Mouse (Mus musculus) left cerebral cortex, adult 11 months (tissue): ENCODE results near the gene Glce.

Experiments used
- DNase-seq: peaks from one replicate; pipeline ENCODE4 v3.0.0; 2022; ENCODE audit warnings: low spot score

Glce gene

DNA sequence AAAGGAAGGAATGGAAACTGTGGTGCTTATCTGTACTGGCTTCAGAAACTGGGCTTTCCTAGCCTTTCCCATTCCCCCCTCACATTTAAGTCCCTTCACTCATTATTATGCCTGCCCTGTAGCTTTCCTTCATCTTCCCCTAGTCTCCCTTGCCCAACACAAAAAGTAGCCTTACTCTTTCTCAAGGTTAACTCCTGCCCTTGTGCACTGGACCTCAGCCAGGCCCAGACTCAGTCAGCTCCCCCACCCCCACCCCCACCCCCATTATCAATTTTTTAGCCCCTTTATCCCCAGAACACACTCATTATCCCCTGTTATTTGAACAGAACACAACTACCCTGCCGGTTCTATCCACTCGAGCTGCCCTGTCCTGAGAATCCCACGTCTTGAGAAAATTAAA lies 1.0 kb upstream of the Glce start:
- no peak for DNase-seq

DNA sequence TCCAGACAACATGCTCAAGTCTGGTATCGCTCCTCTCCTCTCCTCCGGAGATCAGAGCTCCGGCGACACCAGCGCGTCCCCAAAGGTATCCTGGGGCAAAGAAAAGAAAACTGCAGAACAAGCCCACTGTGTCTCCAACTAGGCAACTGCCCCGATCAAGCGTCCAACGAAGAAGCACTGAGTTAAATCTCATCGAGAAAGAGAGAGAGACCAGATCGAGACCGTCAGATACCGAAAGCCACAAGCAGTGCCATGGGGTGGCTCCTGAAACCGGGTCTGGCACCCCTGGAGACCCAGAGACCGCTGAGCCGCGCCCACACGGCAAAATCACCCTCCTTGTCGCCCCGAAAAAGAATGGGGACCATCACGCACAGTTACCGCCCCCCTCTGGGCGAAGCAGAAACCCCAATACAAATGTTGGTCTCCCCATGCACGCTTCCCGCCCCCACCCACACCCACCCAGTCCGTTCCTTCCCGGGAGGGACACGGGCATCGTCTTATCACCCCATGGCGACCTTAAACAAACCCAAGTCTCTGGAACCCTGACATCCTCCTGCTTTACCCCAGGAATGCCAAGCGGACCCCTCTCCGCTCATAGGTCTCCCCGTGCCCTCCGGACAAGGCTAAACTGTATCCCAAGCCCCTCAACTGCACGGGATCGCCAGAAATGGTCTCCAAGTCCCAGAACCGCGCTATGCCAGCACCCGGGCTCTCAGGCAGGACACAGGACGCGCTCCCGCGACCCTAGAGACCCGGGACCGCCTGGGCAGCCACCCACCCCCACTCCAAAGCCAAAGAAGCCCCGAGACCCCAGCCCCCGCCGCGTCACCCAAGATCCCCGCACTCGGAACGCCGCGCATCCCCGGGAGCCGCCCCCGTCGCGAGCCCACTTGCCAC lies 656 bp downstream of the Glce start:
- no peak for DNase-seq

DNA sequence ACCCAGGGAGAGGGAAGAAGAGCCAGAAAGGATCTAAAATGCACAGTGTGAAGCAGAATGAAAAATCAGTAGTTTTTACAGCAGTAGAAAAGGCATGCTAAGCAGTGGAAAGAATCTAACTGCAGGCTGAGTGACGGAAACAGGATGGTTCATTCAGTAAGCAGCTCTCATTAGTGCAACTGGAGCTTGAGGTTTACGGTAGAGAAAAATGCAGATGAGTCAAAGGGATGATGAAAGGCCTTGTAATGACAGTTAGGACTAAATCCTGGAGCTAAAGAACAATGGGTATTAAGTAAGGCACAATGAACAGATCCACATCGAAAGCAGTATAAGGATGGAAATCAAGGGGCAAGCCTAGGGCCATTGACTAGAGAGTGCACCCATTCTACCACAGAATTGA lies 3.7 kb downstream of the Glce start:
- DNase-seq, result no peak

DNA sequence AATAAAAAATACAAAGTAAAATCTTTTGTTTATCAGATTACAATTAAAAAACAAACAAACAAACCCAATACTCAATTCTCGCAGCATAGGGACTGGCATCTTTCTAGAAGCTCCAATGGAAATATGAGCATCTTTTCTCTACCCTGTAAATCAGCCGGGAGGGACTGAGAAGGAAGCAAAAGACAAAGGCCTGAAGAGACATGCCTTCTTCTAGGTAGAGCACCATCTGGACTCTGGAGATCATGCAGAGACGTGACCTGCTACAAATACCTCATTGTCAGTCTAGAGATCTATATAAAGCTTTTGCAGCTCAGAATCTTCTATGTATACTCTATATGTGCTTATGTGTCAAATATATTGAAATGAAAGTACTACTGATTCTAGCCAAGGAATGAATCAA lies 6.6 kb downstream of the Glce start:
- DNase-seq, result no peak

DNA sequence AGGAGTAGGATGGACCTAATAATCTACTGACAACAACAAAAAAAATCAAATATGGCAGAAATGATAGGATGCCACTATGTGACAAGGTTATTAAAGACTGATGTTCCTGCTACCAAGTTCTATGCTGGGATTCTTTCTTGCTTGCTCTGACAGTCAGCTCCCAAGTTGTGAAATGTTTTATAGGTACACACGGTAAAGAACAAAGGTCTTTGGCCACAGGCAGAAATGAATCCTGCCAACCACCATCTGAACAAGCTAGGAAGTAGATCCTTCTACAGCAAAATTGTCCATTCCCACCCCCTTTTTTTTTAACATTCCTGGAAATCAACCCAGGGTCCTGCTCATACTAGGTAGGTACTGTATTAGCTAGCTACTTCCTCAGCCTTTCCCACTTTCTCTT lies 25.9 kb downstream of the Glce start:
- DNase-seq, result no peak

DNA sequence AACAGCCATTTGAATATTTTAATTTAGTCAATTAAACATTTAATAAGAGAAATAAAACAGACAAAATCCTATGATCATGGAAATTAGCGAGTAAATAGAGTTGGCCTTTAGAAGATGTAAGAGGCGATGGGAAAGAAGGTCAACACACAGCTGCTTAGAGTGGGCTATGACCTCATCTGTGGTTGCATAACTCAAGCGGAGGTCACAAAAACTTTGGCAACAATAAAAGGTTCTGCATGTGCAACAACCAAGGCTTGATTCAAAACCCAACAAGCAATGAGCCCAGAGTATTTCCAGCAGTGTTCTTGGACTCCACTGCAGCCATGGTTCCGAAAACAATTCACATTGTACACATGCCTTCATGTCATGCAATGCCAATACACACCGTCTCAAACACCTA lies 30.9 kb downstream of the Glce start:
- DNase-seq, result no peak

DNA sequence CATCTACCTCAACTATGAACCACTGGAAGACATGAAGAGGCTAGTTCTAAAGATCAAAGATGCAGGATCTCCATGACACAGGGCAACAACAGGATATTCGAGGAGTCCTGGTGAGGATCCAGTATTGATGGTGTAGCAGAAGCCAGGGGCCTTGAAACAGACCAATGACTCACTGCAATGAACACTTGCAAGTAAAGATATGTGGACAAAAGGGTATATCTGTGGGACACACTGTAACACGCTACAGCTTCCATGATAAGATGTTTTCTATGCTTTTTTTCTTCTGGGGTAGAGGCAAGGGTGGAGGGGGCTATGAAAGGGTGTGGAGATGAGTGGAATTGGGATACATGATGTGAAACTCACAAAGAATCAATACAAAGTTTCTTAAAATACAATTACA lies 36.9 kb downstream of the Glce start:
- DNase-seq, result no peak

DNA sequence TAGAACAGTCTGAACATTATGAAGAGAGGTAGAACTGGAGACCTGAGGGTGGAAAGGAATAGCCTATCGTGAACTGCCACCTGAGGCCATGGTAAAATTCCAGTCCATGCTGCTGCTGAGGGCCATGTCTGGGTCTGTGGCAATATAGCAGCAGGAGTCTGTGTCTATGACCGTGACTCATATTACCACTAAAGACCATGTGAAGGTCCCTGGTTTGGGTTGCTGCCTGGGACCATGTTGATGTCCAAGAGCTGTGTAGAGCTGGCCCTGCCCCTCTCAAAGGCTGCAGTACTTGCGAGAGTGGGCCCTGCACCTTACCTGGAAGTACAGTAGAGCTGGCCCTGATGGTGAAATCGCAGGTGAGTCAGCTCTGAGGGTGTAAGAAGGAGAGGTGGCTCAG lies 37.6 kb downstream of the Glce start:
- DNase-seq, result no peak

DNA sequence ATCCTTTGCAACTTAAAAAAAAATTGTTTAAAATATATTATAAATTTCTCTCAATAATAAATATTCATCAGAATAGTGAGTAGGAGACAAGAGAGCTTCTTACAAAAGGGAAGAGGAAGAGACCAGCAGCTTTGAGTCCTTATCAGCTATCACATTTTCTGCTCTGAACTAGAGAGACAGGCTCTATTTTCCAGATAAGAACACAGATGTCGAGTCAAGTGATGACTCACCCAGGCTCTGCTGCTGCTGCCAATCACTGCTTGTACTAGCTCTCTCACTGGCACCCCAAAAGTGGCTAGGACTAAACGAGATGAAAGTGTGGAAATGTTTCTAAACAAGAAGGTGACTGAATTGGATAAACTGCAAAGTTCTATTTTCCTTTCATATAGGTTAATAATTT lies 39.5 kb downstream of the Glce start:
- DNase-seq, result no peak

DNA sequence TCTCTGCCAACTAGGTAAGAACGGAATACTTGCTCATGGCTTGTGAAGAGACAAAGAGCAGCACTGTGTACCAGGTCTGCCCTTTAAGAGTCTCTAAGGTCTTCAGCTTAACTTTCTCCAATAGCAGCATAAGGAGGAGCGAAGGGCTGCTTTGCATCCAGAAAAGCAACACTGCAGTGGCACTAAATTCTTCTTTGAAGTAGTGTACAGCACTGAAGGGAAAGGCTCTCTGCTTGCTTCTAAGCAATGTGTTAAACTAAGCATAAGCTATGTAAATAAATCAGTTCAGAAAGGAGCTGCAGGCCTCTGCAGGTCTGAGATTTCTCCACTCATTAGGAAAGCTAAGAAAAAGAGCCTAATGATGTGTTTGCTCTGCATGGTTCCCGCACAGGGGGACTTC lies 40.9 kb downstream of the Glce start:
- DNase-seq, result no peak

DNA sequence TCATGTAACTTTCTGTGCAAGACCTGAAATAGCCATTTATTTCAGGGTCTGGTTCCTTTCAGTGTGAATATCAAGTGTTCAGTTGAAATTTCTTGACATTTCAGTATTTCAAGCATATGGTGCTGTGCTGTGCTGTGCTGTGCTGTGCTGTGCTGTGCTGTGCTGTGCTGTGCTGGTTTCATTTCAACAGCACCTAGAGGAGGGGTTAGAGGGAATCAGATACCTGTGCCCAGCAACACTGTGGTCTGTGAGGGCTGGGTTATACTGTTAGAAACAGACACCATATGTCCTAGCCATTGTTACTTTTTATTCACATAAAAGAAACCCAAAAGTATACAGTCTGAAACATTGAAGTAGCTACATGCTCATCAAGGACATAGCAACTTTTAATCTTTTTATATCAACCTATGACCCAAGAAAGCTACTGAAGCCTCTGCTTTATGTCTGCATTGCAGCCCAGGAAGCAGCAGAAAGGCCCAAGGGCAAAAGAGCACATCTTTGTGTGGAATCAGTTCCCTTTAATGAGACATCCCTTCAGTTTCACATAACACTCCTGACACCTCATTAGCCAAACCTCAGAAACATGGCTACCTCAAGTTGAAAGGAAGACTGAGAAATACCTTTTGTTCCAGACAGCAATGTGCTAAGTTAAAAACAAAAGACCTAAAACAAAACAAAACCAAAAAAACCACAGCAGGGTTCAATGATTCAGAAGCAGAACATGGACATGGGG lies 42.3 kb downstream of the Glce start:
- no peak for DNase-seq

DNA sequence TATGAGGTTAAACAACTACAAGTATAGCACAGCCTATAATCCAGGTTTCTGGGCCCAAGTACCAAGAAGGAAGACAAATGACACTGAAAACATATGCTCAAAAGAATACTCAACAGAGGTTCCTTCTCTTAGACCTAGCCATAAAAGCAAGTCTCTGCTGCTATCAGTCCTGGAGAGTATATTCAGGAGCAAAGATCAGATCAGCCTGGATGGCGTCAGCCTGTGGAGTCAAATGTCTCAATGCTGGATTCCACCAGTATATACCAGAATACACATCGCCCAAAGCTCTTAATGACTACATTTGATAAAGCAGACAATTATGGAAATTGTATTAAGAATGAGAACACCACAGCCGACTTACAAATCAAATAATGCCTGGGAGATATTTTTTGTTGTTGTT lies 60.2 kb downstream of the Glce start:
- no peak for DNase-seq

DNA sequence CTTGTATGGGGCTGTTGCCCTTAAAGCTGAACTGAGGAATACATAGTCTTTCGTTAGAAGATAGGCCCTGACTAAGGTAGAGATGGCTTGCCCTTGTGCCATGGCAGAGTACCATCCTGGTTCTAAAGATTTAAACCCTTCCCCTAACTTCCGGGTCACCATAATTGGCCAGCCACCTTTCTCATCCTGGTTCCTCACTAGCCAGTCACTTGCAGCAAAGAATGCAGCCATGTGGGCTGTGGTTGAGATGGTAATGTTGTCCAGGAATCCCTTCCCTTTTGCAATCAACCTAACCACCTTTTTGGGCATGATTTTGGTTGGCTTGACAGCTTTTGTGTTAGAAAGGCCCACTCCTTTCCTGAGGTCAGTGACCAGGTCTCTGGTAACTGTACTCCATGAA lies 62.0 kb downstream of the Glce start:
- DNase-seq, result no peak

DNA sequence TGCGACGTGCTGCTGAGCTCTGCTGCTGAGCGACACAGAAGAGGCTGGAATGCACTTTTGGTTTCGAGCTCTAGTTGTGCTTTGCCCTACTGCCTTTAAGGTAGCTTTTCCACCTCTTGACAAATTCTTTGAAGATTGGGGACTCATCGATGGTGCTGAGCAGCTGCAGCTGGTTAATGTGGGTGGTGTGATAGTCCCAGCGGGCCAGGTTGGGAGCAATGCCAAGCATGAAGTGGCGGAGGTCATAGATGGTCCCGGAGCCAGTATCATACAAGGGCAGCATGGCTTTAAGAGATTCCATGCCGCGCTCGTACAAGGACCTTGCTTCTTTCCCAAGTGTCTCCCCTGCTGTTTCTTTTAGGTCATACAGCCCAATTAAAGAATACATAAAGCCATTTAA lies 62.5 kb downstream of the Glce start:
- DNase-seq, result no peak

DNA sequence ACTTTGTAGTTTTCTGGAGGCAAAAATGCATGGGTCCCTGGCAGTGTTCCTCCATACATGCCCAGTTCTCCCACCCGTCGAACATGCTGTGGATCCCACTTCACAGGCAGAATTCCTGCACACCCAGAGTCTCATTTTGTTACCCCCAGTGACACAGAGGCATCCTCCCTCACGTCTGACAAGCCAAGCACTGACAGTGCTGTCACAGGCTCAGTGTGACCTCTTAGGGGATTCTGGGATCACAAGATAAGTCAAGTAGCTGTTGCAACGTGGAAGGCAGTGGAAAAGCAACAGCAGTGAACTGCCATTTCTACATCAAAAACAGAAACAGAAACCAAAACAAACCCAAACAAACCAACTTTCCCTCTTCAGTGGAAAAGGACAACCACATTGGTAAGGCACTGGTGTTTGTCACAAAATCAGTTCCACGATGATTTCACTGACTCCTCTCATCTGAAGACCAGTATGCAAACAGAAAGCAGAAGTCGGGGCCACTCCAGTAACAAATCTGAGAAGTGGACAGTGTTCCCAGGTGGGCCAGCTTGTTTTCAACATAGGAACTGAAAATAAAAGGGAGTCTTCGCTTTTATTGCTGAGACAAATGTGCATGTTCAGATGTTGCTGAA lies 64.5 kb downstream of the Glce start:
- no peak for DNase-seq

DNA sequence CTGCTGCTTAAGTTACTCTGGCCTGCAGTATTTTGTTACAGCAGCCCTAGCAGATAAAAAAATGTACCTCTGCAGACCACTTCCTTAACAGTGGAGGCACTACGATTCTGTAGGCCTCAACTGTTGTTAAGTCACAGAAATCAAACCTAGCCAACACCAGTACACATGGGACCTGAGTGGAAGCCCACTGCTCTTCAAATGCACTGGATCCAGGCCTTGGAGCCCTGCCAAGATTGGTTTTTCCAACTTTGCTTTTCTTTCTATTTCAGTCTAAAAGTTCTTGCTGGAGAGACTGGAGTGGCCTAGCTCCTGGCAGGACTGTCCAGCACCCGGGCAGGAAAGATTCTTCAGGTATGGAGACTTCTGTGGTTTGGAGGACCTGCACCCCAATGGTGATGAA lies 66.2 kb downstream of the Glce start:
- no peak for DNase-seq

DNA sequence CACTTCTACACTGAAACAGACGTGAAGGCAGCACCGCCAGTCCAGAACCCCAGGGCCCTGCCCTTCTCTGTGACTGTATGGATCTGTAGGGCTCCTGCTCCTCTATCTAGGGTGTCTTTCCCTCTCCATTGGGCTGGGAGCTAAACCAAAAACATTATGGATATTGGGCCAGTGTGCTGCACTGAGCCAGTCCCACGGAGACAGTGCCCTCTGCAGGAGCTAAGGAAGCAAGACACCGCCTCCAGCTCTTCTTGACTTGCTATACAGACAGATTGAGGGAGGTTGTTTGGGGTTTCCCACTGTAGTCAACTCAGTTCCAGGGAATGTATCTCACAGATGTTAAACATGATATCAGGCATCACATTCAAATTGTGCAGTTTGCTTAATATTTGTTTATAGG lies 71.7 kb downstream of the Glce start:
- no peak for DNase-seq

DNA sequence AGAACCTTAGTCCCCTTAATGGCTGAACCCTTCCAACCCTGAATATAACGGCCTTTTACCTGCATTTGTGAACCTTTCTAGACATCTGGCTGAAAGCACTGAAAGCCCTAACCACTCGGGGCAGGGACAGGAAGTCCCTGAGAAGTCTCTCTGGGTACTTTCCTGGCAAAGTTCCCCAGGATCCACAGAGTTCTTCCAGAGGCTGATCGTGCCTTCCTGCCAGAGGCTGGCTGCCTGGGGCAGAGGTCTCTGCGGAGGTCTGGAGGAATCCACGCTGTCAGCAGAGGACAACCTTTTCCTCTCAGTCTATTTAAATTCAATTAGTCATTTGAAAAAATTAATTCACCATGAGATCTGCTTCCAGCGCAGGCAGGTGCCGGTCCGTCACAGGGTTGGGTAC lies 73.3 kb downstream of the Glce start:
- no peak for DNase-seq

DNA sequence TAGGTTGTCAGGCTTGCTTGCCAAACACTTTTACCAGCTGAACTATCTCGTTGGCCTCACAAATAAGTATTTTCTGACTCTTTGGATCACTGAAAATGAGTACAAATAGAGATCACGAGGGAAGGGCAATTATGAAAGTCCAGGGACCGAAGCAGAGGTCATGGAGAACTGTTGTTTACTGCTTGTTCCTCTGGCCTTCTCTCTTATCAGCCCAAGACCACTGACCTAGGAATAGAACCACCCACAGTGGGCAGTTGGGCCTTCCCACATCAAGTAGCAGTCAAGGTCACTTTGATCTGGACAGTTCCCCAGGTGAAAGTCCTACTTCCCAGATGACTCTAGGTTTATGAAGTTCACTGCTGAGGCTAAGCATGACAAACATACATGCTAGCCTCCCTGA lies 80.3 kb downstream of the Glce start:
- DNase-seq, result no peak

DNA sequence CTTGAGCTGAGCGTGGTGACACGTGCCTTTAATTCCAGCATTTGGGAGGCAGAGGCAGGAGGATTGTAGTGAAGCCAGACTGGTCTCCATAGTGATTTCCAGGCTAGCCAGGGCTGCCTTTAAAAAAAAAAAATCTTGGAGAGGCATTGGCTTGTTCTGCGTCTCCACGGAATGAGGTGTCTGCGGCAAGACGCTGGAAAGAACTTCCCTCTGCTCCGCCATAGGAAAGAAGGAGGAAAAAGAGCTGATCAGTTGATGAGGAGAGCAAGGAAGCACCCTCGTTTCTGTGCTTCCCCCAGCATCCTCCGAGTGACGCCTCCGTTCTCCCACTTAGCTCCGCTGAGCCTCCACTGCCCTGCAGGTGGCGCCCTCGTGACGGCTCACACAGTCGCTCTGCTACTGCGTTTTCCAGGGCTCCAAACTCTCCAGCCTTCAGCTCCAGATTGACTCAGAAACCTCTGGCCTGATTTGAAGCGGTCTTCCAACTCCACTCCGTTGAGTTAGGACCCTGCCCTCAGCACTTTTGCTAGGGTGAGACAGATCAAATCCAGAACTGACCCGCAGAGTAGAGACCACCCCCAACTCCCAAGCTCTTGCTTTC lies 82.3 kb downstream of the Glce start:
- DNase-seq, result peak; percentile 74

DNA sequence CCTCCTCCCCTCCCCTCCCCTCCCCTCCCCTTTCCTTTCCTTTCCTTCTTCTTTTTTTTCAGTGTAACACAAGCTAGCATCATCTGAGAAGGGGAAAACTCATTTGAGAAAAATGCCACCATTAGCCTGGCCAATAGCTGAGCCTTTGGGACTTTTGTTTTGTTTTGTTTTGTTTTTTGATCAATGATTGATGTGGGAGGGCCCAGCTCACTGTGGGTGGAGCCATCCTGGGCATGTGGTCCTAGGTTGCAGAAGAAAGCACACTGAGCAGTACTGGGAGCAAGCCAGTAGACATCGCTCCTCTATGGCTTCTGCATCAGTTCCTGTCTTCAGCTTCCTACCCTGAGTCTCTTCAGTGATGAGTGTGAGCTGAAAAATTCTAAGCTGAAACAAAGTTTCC lies 86.6 kb downstream of the Glce start:
- no peak for DNase-seq

DNA sequence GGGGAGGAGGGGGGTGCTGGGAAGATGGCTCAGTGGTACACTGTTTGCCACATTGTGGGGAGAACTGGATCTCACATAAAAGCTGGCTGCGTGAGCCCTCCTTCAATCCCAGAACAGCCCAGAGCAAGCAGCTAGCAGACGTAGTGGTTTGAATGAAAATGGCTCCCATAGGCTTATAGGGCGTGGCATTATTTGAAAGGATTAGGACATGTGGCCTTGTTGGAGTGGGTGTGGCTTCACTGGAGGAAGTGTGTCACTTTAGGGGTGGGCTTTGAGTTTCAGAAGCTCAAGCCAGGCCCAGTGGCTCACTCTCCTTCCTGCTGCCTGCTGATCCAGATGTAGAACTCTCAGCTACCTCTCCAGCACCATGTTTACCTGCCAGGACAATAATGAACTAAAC lies 90.2 kb downstream of the Glce start:
- DNase-seq, result no peak

DNA sequence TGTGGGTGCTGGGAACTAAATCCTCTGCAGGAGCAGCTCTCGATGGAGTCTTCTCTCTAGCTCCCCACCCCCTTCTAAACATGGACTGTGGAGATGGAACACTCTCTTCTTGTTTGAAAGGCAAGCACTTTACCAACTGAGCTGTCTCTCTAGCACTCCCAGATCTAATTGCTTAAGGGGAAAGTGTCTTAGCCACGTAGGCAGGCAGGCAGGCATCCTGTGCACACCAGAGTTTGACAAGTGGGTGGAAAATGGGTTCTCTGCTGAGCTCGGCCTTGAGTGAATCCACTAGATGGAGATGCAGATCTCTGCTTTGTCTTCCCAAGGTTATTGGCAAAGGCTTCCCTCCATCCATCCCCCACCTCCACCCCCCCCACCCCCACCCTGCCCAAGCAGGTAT lies 94.4 kb downstream of the Glce start:
- DNase-seq, result no peak
